Mouse (Mus musculus): Measurements from ENCODE around the gene Atp6v0a2.

GRCm38 (mm10) chr5:124578633-124579317 is 49.6 kb upstream of the Atp6v0a2 start, which contains the start of the genes Eif2b1 and Gtf2h3:
- TF ChIP-seq CTCF (IDR thresholded peaks at IDR 0.05; ENCODE audit: control insufficient read depth, insufficient read depth, insufficient read length) (no peak), MYOD1 (IDR thresholded peaks at IDR 0.05; ENCODE audit: control insufficient read depth, insufficient read length, low read depth) (no peak)

Data from C2C12 (cell line).